Mouse (Mus musculus) bone marrow, adult 2 months (tissue): ENCODE measurements around the gene C2cd4a. TPM values are rescaled to one million over a fixed set of nuclear protein-coding genes. Genes with fewer than 3 reads are reported as not detected.

Source experiments
- H3K27ac ChIP-seq: fragments of 200-500 bp; 2 replicates; pipeline ENCODE4 v1.5.1; 2012; ENCODE audit warnings: low read depth, mild to moderate bottlenecking, control low read depth, inconsistent platforms, low read length; ENCODE audit not compliant: control insufficient read depth, poor library complexity, insufficient read depth
- H3K4me1 ChIP-seq: fragments of 200-500 bp; 2 replicates; pipeline ENCODE4 v1.6.1; 2011; ENCODE audit warnings: low read length; ENCODE audit not compliant: control insufficient read depth, insufficient read depth
- H3K4me3 ChIP-seq: fragments of 200-500 bp; replicated peaks from 2 replicates; pipeline ENCODE3; 2011; ENCODE audit warnings: mild to moderate bottlenecking, low read depth, low read length, control low read depth; ENCODE audit not compliant: control insufficient read depth
- CTCF ChIP-seq: fragments of 200-500 bp; IDR thresholded peaks from 2 replicates; pipeline ENCODE4 v1.5.1; 2011; ENCODE audit warnings: low read length, control low read depth; ENCODE audit not compliant: control insufficient read depth, insufficient read depth
- POLR2A ChIP-seq: fragments of 200-500 bp; IDR thresholded peaks from 2 replicates; pipeline ENCODE4 v1.6.1; 2011; ENCODE audit warnings: low read depth, mild to moderate bottlenecking, control low read depth, low read length, borderline replicate concordance; ENCODE audit not compliant: control insufficient read depth
- WGBS: fragments of 180-500 bp; shearing (Covaris S2); methylation state at CpG from one replicate; pipeline ENCODE4 v1.1.7; 2018; 5-methylcytosine and 5-hydroxymethylcytosine counted together
- polyA plus RNA-seq: library from polyadenylated mRNA; stranded (reverse); fragments of >200 nt; gene quantifications from 2 replicates; pipeline ENCODE4 v1.2.4, GENCODE M21; 2011; ENCODE audit warnings: low replicate concordance; ENCODE audit not compliant: missing spikeins, insufficient read depth, insufficient read length

C2cd4a gene
- polyA plus RNA-seq, 1 experiment: not detected

DNA sequence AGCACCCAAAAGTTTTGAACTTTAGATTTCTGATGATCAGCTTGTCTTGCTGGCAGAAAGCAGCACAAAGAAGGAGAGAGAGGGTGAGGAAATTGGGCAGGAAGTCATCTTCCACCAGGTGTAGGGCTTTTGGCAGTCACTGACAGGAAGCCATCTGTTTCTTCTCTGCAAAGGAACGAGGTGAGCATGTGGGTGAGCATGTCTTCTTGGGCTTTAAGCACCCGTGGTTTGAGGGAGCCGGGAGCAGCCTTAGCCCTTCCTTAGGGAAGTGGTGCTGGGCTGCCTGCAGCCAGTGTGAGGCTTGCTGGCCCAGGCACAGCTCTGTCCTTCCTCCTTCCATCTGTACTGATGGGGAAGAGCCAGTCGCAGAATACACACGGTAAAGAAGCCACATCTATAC is 13.5 kb upstream of the C2cd4a start:
- WGBS: 10% methylated on average over 5 of the region's 5 CpGs
- peaks cover 11% of the 10 kb centered on the region for H3K4me1 ChIP-seq
- peak overlapping the region; percentile 7; the same call in 1 of the 2 replicates for H3K27ac ChIP-seq
- H3K4me3 ChIP-seq: no peak overlapping the region
- TF ChIP-seq POLR2A (no peak), CTCF (no peak)

DNA sequence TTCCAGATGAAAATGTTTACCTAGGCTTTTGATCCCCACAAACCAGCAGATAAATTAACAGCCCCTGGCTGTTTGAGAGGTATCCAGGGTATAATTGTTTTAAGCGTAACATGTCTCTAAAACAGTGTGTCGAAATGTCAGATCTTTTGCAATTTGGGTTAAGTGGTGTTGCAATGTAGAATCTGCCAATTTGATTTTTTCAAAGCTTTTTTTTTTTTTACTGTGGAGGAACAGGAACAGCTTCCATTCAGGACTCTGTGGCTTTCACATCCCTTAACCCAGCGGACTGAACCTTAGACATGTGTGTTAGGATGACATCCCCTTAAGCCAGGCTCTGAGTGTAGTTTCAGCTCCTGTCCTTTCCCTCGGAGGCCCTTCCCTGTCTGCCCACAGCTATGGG is 12.9 kb upstream of the C2cd4a start:
- no peak overlapping the region for H3K27ac ChIP-seq
- no peak for TF ChIP-seq POLR2A
- no peak for TF ChIP-seq CTCF
- H3K4me1 ChIP-seq: peaks cover 11% of the 10 kb centered on the region
- WGBS: 32% methylated on average over 4 of the region's 4 CpGs
- H3K4me3 ChIP-seq: peak overlapping the region; percentile 28

DNA sequence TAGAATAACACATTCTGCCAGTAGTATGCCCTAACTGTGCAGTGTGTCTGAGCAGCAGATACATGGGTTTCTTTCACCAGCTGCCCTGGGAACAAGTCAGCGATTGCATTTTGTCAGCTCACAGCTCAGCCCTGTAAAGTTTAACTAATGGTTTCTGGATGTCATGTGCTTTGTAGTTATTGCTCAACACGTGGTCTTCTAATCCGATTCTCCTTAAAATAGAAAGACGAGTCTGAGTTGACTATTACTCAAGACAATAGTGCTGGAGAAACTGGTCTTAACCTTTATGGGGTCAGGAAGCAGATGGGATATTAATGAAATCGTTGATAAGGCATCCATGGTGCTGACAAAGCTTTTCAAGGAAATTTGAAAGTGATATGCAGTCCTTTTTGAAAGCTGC is 10.7 kb upstream of the C2cd4a start:
- peaks cover 11% of the 10 kb centered on the region for H3K4me1 ChIP-seq
- TF ChIP-seq CTCF: no peak
- TF ChIP-seq POLR2A: no peak
- H3K27ac ChIP-seq: no peak overlapping the region
- WGBS: 20% methylated on average over 5 of the region's 5 CpGs
- no peak overlapping the region for H3K4me3 ChIP-seq

DNA sequence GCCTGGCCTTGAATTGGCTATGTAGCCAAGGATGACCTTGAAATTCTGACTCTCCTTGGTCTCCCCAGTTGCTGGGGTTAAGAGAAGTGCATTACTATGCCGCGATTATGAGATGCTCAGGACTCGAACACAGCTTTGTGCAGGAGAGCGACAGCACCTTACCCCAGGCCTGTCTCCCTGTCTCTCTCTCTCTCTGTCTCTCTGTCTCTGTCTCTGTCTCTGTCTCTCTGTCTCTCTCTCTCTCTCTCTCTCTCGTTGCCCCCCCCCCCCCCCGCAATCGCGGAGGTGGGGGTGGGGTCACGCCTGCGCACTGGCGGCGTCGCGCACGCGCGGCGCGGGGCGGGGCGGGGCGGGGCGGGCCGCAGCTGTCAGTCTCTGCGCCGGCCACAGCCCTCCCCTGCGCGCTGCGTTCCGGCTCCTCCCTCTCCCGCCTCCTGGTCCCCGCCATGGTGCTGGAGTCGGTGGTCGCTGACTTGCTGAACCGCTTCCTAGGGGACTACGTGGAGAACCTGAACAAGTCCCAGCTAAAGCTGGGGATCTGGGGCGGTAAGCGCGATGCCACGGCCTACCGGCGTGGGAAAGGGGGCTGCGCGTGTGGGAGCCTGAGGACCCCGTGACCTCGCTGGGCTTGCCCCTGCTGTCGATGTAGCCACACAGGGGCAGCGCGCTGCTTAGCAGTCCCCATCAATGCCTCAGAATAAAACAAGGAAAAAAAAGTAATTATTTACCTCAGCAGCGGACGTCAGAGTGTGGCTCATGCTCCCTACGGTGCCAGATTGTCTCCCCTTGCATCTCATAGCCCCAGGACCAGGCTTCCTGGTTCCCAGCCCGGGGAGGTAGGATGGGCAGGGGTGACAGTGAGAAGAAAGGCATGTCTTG is 8.1 kb upstream of the C2cd4a start, which contains the start of gene Vps13c:
Gene Vps13c (plus strand): TSS at position 416 of the 879 bp plus-strand sequence.
- Histone ChIP-seq H3K4me3 (peak within 1 kb of the TSS; percentile 95), H3K4me1 (peaks cover 4% of the 10 kb centered on the region), H3K27ac (peak within 1 kb of the TSS; percentile 64)
- TF ChIP-seq POLR2A (peak; percentile 40; the same call in 1 of the 2 replicates), CTCF (no peak)
- under 1% methylated on average over 53 of the region's 53 CpGs for WGBS

DNA sequence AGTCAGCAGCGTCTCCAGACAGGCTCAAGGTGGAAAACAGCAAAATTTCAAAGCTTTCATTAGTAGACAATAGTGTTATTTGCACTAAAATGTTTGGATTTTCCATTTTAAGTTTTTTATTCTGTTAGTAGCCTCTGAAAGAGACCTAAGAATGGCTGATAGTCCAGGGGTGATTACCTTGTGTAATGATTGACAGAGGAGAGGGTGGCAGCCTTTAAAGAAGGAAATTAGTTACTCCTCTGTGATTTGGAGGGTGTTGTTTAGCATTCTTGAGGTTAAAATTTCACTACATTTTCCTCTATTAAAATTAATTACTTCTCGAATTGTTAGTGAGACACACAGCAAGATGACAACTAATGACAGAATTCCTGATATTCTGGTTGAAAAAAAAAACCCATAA is 5.2 kb upstream of the C2cd4a start:
- Histone ChIP-seq H3K4me3 (no peak overlapping the region), H3K27ac (no peak overlapping the region), H3K4me1 (peaks cover under 1% of the 10 kb centered on the region; the same call in 1 of the 2 replicates)
- 81% methylated on average over 2 of the region's 2 CpGs for WGBS
- no peak for TF ChIP-seq POLR2A
- no peak for TF ChIP-seq CTCF

DNA sequence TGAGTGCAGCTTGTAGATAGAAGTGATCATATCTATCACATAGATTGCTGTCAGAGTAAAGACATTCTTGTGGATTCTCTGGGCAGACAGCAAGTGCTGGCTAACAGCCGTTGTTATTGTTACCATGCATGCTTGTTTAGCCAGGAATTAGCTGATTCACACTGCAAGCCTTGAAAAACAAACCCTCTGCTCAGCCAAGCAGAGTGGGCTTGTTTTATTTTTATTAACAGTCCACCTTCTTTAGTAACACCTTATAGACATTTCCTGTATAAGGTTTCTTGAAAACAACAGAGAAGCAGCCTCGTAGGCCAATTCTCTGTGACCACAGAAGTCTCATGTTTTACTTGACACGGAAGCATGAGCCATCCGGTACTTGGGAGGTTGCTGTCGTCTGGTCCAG is 2.4 kb upstream of the C2cd4a start:
- Histone ChIP-seq H3K4me3 (no peak overlapping the region), H3K27ac (no peak overlapping the region), H3K4me1 (peaks cover 1% of the 10 kb centered on the region; the same call in 1 of the 2 replicates)
- TF ChIP-seq POLR2A: no peak
- TF ChIP-seq CTCF: no peak
- WGBS: 75% methylated on average over 5 of the region's 5 CpGs

DNA sequence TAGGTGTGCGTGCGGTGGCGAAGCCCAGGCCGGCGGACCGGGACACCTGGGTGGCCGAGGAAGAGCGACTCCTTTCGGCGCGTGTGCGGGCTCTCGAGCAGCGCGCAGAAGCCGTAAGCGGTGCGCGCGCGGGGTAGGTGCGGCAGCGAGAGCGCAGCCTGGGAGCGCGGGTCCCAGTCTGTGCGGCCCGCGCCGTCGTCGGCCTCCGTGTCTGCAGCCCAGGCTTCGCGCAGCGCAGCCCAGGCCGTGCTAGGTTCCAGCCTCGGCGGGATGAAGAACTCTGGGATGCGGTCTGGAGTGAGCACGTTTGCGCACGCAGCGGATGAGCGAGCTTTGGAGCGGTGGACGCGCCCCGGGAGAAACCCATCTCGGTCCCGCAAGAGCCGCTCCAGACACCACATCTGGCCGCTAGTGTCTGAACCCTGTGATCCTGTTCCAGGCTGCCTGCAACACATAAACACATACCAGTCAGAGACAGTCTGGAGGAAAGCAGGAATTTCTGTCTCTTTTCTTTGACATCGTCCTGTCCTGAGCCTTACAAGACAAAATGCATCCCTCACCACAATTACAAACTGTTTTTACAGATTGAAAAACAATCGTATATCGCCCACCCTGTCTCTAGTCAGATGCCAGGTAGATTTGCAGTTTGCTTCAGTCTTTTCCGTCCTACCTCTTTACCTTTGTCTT is 628 bp downstream of the C2cd4a start:
- Histone ChIP-seq H3K4me3 (no peak overlapping the region), H3K4me1 (peaks cover 1% of the 10 kb centered on the region; the same call in 1 of the 2 replicates), H3K27ac (no peak overlapping the region; the same call in 1 of the 2 replicates)
- no peak for TF ChIP-seq CTCF
- TF ChIP-seq POLR2A: no peak
- WGBS: 3% methylated on average over 57 of the region's 57 CpGs
